Mouse (Mus musculus) embryonic facial prominence, embryonic 14.5 days (tissue): ENCODE results near the gene Tnnc1. TPM values are rescaled to one million over a fixed set of nuclear protein-coding genes. Genes with fewer than 3 reads are reported as not detected.

ENCODE experiments used
- ATAC-seq: fragments of 200-750 bp; cut with Nextera tagmentation; 2 replicates; pipeline ENCODE4 v1.8.0; 2017; ENCODE audit warnings: low read depth, moderate number of reproducible peaks, moderate TSS enrichment
- DNase-seq: peaks from one replicate; pipeline ENCODE4 v3.0.0-alpha.2; 2015; ENCODE audit warnings: low spot score
- H3K27ac ChIP-seq: fragments of 300-500 bp; sonication (generic); replicated peaks from 2 replicates; pipeline ENCODE4 v1.5.1; 2014; ENCODE audit warnings: low read depth, mild to moderate bottlenecking, low read length, moderate library complexity
- H3K27me3 ChIP-seq: fragments of 300-500 bp; sonication (generic); replicated peaks from 2 replicates; pipeline ENCODE4 v1.6.1; 2014; ENCODE audit warnings: low read length; ENCODE audit not compliant: control insufficient read depth, insufficient read depth
- H3K36me3 ChIP-seq: fragments of 300-500 bp; sonication (generic); 2 replicates; pipeline ENCODE4 v1.6.1; 2014; ENCODE audit warnings: low read length, mixed read lengths; ENCODE audit not compliant: control insufficient read depth, insufficient read depth
- H3K4me1 ChIP-seq: fragments of 300-500 bp; sonication (generic); 2 replicates; pipeline ENCODE4 v1.6.1; 2014; ENCODE audit warnings: antibody characterized with exemption, low read length; ENCODE audit not compliant: control insufficient read depth, insufficient read depth
- H3K4me2 ChIP-seq: fragments of 300-500 bp; sonication (generic); 2 replicates; pipeline ENCODE4 v1.6.1; 2014; ENCODE audit warnings: low read depth, mild to moderate bottlenecking, low read length, moderate library complexity, mixed read lengths
- H3K4me3 ChIP-seq: fragments of 300-500 bp; sonication (generic); 2 replicates; pipeline ENCODE4 v1.5.1; 2014; ENCODE audit warnings: low read depth, mild to moderate bottlenecking, low read length
- H3K9ac ChIP-seq: fragments of 300-500 bp; sonication (generic); 2 replicates; pipeline ENCODE4 v1.6.1; 2014; ENCODE audit warnings: low read depth, mild to moderate bottlenecking, low read length, moderate library complexity, mixed read lengths
- H3K9me3 ChIP-seq: fragments of 300-500 bp; sonication (generic); 2 replicates; pipeline ENCODE4 v1.6.1; 2016; ENCODE audit warnings: low read length; ENCODE audit not compliant: control insufficient read depth
- WGBS: fragments of 180-500 bp; shearing (Covaris S2); extraction: QIAGEN DNeasy Blood & Tissue Kit; methylation state at CpG from one replicate; pipeline ENCODE4 v1.1.7; 2014; 5-methylcytosine and 5-hydroxymethylcytosine counted together
- polyA plus RNA-seq: library from polyadenylated mRNA; unstranded; fragments of >200 nt; fragmentation: Nextera tagmentation; extraction: Ambion mirVana; gene quantifications from 2 replicates; pipeline ENCODE4 v1.2.1, GENCODE M21; 2014

Tnnc1 gene
- polyA plus RNA-seq, 1 experiment from 2014 or later = 580 TPM

DNA sequence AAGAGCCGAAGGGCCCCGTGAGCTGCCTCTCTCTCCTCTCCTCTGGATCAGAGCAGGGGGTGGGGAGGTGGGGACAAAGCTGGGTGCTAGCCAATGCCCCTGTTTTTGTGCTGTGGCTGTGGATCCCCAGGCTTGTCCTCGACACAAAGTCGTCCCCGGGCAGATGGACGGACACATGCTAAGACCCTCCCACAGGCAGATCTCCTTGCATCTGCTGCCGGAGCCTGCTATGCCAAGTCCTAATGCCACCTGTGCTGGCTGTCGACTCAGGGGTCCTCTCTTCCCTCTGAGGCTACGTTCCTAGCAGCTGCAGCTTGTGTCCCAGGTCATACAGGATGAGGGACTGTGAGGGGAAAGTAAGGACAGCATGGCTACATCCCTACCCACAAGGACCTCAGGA, 41.3 kb upstream of the Tnnc1 start:
- Histone ChIP-seq H3K9me3 (no peaks in the 10 kb centered on the region), H3K9ac (0 out of 2 replicates have a peak overlapping the region, but pooled peaks have one; percentile 2), H3K27ac (peak overlapping the region; percentile 33; the same call in 1 of the 2 replicates), H3K4me3 (peak overlapping the region; percentile 10; the same call in 1 of the 2 replicates), H3K4me2 (peak overlapping the region; percentile 23; the same call in 1 of the 2 replicates), H3K27me3 (no peaks in the 10 kb centered on the region), H3K36me3 (peaks cover 23% of the 10 kb centered on the region), H3K4me1 (peaks cover 5% of the 10 kb centered on the region; the same call in 1 of the 2 replicates)
- ATAC-seq (no peak), DNase-seq (no peak)
- WGBS = 56% methylated on average over 9 of the region's 9 CpGs

DNA sequence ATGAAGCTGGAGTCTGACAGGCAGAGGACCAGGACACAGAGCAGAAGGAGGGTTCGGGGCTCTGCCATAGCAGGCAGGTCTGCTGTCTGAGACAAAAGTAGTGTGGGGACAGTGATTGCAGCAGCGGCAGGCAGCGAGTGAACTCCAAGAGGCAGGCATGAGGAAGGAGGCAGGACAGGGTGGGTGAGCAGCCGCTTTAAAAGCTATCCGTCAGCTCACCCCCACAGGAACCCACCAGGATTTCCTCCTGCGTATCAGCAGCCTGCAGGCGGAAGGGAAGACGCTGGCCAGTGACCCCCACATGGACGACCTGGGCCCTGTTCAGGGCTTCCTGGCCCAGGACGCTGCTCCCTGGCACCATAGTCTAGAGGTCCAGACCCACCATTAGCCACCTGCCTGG, 39.7 kb upstream of the Tnnc1 start, which contains the start of gene Stab1:
Gene Stab1 (minus strand): TSS at position 217 of the 400 bp plus-strand sequence.
- H3K4me1 ChIP-seq = peaks cover 5% of the 10 kb centered on the region; the same call in 1 of the 2 replicates
- no peaks in the 10 kb centered on the region for H3K9me3 ChIP-seq
- H3K36me3 ChIP-seq = peaks cover 39% of the 10 kb centered on the region
- 41% methylated on average over 10 of the region's 10 CpGs for WGBS
- H3K9ac ChIP-seq = peak within 1 kb of the TSS; percentile 26; the same call in 1 of the 2 replicates
- no peak for DNase-seq
- H3K27ac ChIP-seq = peak within 1 kb of the TSS; percentile 11; the same call in 1 of the 2 replicates
- no peaks in the 10 kb centered on the region for H3K27me3 ChIP-seq
- peak within 1 kb of the TSS; percentile 23; the same call in 1 of the 2 replicates for H3K4me2 ChIP-seq
- H3K4me3 ChIP-seq = peak within 1 kb of the TSS; percentile 10
- ATAC-seq = no peak

DNA sequence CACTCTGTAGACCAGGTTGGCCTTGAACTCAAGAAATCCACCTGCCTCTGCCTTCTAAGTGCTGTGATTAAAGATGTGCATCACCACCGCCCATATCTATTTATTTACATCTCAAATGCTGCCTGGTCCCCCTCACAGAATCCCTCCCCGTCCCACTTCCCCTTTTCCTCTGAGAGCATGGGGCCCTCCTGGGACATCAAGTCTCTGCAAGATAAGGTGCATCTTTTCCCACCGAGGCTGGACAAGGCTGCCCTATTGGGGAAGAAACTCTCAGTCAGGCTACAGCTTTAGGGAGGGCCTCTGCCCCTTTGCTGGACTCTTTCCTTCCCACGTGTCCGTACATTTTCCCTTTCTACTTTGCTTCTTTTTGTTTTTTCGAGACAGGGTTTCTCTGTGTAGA, 38.6 kb upstream of the Tnnc1 start:
- DNase-seq = no peak
- H3K4me2 ChIP-seq = no peak overlapping the region
- peaks cover 50% of the 10 kb centered on the region for H3K36me3 ChIP-seq
- no peak overlapping the region for H3K27ac ChIP-seq
- H3K9ac ChIP-seq = no peak overlapping the region
- H3K4me1 ChIP-seq = peaks cover 5% of the 10 kb centered on the region; the same call in 1 of the 2 replicates
- WGBS = 83% methylated on average over 6 of the region's 6 CpGs
- H3K9me3 ChIP-seq = no peaks in the 10 kb centered on the region
- H3K27me3 ChIP-seq = no peaks in the 10 kb centered on the region
- ATAC-seq = no peak
- no peak overlapping the region for H3K4me3 ChIP-seq

DNA sequence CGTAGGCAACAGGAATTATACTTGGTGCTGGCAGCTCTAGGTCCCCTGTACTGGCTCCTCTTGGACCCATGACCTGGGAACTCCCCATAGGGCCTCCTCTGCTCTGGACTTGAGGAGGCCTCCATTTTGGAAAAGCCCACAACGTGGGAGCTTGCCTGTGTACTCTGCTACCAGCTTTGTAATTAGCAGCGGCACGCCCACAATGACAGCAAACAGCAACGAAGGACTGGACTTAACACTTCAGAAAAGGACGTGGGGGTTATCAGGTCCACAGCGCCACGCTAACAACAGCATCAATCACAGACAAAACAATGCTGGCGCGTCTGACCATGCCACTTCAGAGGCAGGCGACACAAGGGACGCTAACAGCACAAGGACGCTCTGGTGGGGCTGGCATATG, 37.1 kb upstream of the Tnnc1 start:
- H3K4me1 ChIP-seq = peaks cover 5% of the 10 kb centered on the region; the same call in 1 of the 2 replicates
- no peak overlapping the region for H3K27ac ChIP-seq
- H3K4me2 ChIP-seq = no peak overlapping the region
- no peaks in the 10 kb centered on the region for H3K9me3 ChIP-seq
- DNase-seq (no peak), ATAC-seq (no peak)
- 86% methylated on average over 13 of the region's 13 CpGs for WGBS
- no peak overlapping the region for H3K4me3 ChIP-seq
- no peaks in the 10 kb centered on the region for H3K27me3 ChIP-seq
- H3K9ac ChIP-seq = no peak overlapping the region
- H3K36me3 ChIP-seq = peaks cover 64% of the 10 kb centered on the region

DNA sequence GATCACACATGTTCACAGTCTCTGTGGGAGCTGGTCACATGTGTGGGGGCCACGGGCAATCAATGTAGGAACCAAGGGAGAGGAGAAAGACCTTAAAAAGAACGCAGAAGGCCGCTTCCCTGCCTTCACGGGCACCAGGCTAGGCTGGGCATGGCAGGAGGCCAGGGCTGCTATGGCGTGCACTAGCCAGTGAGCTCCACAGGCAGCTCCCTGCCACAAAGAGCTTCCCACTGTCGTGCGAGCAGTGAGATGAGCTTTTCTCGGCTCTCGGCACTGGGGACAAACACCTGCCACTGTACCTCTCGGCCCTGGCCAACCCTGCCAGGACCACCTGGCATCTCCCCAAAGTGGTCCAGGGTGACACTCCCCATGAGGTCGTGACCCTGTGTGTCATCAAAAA, 36.7 kb upstream of the Tnnc1 start:
- Histone ChIP-seq H3K36me3 (peaks cover 68% of the 10 kb centered on the region), H3K4me1 (peaks cover 3% of the 10 kb centered on the region; the same call in 1 of the 2 replicates), H3K27ac (no peak overlapping the region), H3K27me3 (no peaks in the 10 kb centered on the region), H3K9ac (no peak overlapping the region), H3K4me3 (no peak overlapping the region), H3K4me2 (no peak overlapping the region), H3K9me3 (no peaks in the 10 kb centered on the region)
- no peak for ATAC-seq
- DNase-seq = no peak
- 87% methylated on average over 11 of the region's 11 CpGs for WGBS

DNA sequence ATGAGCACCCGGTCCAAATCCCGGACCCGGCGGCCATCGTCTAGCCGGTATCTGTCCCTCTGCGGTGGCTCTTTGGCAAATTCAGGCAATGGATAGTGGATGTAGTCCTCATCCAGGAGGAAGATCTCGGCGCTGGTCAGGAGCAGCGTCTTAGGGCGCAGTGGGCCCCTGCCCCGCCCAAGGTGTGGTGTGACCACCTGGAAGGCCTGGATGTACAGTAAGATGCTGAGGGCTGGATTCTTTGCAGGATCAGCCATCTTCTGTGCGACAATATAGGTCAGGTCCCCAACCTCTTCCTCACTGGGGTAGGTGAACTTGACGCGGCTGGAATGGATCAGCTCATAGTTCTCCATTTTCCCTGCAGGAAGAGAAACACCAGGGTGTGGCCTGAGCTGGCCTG, 36.3 kb upstream of the Tnnc1 start:
- Histone ChIP-seq H3K9ac (no peak overlapping the region), H3K9me3 (no peaks in the 10 kb centered on the region), H3K27ac (no peak overlapping the region), H3K27me3 (no peaks in the 10 kb centered on the region), H3K4me1 (no peaks in the 10 kb centered on the region), H3K4me3 (no peak overlapping the region), H3K36me3 (peaks cover 73% of the 10 kb centered on the region), H3K4me2 (no peak overlapping the region)
- 94% methylated on average over 15 of the region's 15 CpGs for WGBS
- no peak for DNase-seq
- no peak for ATAC-seq

DNA sequence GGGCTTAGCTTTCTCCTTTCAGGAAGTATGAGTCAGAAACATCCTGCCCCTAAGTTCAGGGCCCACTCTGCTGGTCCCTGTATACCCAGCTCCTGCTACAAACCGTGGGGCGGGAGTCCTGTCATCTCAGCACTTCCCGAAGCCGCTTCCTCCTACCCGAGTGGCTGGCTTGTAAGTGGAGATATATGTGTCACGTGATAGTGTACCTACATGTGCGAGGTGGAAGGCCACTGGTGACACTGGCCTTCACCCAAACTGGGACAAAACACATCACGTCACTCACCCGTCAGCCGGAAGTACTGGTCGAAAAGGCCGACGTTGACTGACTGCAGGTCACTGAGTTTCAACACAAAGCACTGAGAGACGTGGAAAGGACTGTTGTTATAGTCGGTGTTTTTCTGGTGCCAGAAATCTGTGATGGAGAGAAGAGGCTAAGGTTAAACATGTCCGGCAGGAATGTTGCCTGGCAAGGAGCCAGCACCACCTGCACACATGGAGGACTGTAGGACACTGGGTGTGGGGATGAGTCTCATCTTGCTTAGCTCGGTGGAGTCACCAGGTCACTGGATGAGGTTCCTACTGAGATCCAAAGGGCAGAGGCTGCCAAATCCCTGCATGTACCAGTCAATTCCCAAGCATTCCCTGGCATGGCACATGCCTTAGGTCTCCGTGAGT, 35.2 kb upstream of the Tnnc1 start:
- no peaks in the 10 kb centered on the region for H3K27me3 ChIP-seq
- no peak overlapping the region for H3K4me3 ChIP-seq
- ATAC-seq (no peak), DNase-seq (no peak)
- 81% methylated on average over 18 of the region's 18 CpGs for WGBS
- no peak overlapping the region for H3K9ac ChIP-seq
- peaks cover 84% of the 10 kb centered on the region for H3K36me3 ChIP-seq
- no peaks in the 10 kb centered on the region for H3K4me1 ChIP-seq
- no peak overlapping the region for H3K4me2 ChIP-seq
- H3K27ac ChIP-seq = no peak overlapping the region
- H3K9me3 ChIP-seq = no peaks in the 10 kb centered on the region

DNA sequence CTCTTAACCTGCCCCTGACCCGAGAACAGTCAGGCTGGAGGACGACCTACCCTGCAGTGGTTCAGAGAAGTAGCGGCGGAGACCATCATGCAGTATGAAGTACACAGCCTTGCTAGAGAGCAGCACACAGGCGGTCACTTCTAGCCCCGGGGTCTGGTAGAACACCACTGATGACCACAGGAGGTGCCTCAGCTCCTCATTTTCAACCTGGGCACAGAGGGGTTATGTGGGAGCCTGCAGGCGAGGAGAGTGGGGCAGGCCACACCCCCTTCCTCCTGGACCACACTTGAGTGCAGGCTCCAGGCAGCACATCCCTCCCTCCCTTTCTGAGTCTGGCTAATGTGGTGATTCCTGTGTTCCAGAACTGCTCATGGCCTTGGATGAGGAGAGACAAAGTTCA, 34.6 kb upstream of the Tnnc1 start:
- H3K27ac ChIP-seq = no peak overlapping the region
- no peaks in the 10 kb centered on the region for H3K9me3 ChIP-seq
- H3K4me2 ChIP-seq = no peak overlapping the region
- H3K4me3 ChIP-seq = no peak overlapping the region
- no peak overlapping the region for H3K9ac ChIP-seq
- no peak for DNase-seq
- ATAC-seq = no peak
- H3K27me3 ChIP-seq = no peaks in the 10 kb centered on the region
- H3K36me3 ChIP-seq = peaks cover 88% of the 10 kb centered on the region
- WGBS = 86% methylated on average over 6 of the region's 7 CpGs
- H3K4me1 ChIP-seq = no peaks in the 10 kb centered on the region

DNA sequence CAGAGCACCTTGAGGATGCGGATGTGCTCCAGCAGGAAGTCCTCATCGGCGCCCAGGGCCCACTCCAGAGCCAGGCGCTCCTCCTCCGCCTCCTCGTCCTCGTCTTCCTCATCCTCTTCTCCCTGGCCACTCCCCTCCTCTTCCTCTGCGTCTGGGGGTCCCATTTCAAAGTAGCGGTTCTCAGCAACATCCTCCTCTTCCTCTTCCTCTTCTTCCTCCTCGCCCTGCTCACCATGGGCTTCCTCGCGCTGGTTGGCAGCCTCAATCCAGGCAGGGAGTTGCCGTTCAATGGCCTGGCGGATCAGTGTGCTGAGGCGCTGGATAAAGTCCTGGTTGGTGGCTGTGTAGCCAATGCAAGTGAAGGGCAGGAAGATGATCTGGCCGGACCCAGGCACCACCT, 30.8 kb upstream of the Tnnc1 start:
- DNase-seq (no peak), ATAC-seq (no peak)
- H3K9ac ChIP-seq = no peak overlapping the region
- no peaks in the 10 kb centered on the region for H3K9me3 ChIP-seq
- H3K4me1 ChIP-seq = no peaks in the 10 kb centered on the region
- H3K27me3 ChIP-seq = no peaks in the 10 kb centered on the region
- WGBS = 85% methylated on average over 16 of the region's 16 CpGs
- H3K27ac ChIP-seq = no peak overlapping the region
- peaks cover 98% of the 10 kb centered on the region for H3K36me3 ChIP-seq
- no peak overlapping the region for H3K4me3 ChIP-seq
- H3K4me2 ChIP-seq = no peak overlapping the region
